In the genomic region with DNA sequence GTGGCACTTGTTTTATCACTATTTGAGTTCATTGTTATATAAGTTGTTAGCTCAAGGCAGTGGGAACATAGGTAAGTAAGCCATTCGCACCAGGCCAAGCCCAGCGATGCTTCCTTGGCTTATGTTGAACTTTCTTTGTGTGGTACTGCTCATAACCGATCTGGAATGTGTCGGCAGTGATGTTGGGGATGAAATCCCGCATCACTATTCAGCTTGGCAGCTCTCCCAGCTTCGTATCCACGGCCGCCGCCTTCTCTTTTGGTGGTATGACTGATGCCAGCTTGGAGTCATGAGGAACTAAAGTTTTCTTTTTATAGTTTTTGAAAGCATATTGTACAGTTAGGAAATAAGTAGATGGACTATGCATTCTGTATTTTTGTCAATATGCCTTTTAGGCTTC, we compare ENCODE assay signal across 24 mouse cellular contexts. TPM values are rescaled to one million over a fixed set of nuclear protein-coding genes. Genes with fewer than 3 reads are reported as not detected.
DNase-seq lines count a peak whose midpoint lies in the region; ATAC-seq and TF ChIP-seq lines count a peak whose summit lies in the region.
"Had no signal": no experiment of that assay in that cellular context is flagged by ENCODE, and none has a peak within 500 bp of the region (broad histone marks: within the 10 kb centered on the region; RNA-seq: fewer than 3 reads in every experiment).

No protein-coding gene starts in this region.

- no peaks in the 10 kb centered on the region for H3K27me3 ChIP-seq in midbrain, embryonic 15.5 days (replicated peaks)
- H3K27me3 ChIP-seq in kidney, embryonic 16.5 days (ENCODE audit: insufficient read depth, low read length): no peaks in the 10 kb centered on the region
- H3K27me3 ChIP-seq: limb, embryonic 15.5 days had no signal

- DNase-seq in left cerebral cortex, adult 2 months (ENCODE audit: extremely low spot score in 1 of 2, low spot score in 2 of 2): peak; percentile 26 to 37
- DNase-seq in left cerebral cortex, adult 11 months (ENCODE audit: low spot score): no peak
- peak; percentile 25 to 65 for DNase-seq in frontal cortex, postnatal 36 days (ENCODE audit: low spot score in 2 of 2)
- peak; percentile 51 for DNase-seq in right cerebral cortex, adult 18-20 months
- DNase-seq in spleen, adult 12 weeks (ENCODE audit: low spot score): no peak
- DNase-seq in urinary bladder, adult 18-20 months (ENCODE audit: low spot score in 2 of 2): no peak
- DNase-seq: cerebellum, postnatal 25 days; kidney, adult 18-20 months; kidney, postnatal 25 days; lung, postnatal 10 days; thymus, adult 18-20 months had no signal

- intact Hi-C loops in left cerebral cortex, adult 2 months (cut with DNase I): no loop called here

- no peak overlapping the region for H3K4me3 ChIP-seq in left cerebral cortex, adult 2 months
- H3K4me3 ChIP-seq in midbrain, embryonic 15.5 days: no peak overlapping the region
- H3K4me3 ChIP-seq in kidney, embryonic 16.5 days (ENCODE audit: low read length): no peak overlapping the region
- H3K4me3 ChIP-seq: limb, embryonic 15.5 days; megakaryocyte, embryonic 14.5 days had no signal

- H3K4me2 ChIP-seq in midbrain, embryonic 15.5 days: no peak overlapping the region
- H3K4me2 ChIP-seq in kidney, embryonic 16.5 days (replicated peaks; ENCODE audit: low read depth, low read length): no peak overlapping the region
- H3K4me2 ChIP-seq: heart, embryonic 11.5 days; limb, embryonic 15.5 days had no signal

- H3K4me1 ChIP-seq in midbrain, embryonic 15.5 days: no peaks in the 10 kb centered on the region
- no peaks in the 10 kb centered on the region for H3K4me1 ChIP-seq in kidney, embryonic 16.5 days (ENCODE audit: insufficient read depth, low read length)
- H3K4me1 ChIP-seq: limb, embryonic 15.5 days; megakaryocyte, embryonic 14.5 days had no signal

- no peak overlapping the region for H3K27ac ChIP-seq in left cerebral cortex, adult 2 months
- no peak overlapping the region for H3K27ac ChIP-seq in midbrain, embryonic 15.5 days
- H3K27ac ChIP-seq in kidney, embryonic 16.5 days (ENCODE audit: low read length): no peak overlapping the region
- H3K27ac ChIP-seq: limb, embryonic 15.5 days had no signal

- ATAC-seq in midbrain, embryonic 15.5 days (replicated peaks): no peak
- no peak for ATAC-seq in kidney, embryonic 16.5 days (ENCODE audit: low FRiP score, low TSS enrichment)
- ATAC-seq: hindbrain, embryonic 16.5 days had no signal

- H3K9ac ChIP-seq in midbrain, embryonic 15.5 days: no peak overlapping the region
- no peak overlapping the region for H3K9ac ChIP-seq in kidney, embryonic 16.5 days (replicated peaks; ENCODE audit: low read length)
- H3K9ac ChIP-seq: limb, embryonic 15.5 days had no signal

- 74% methylated on average over 9 of the region's 9 CpGs for WGBS in midbrain, embryonic 15.5 days
- WGBS in kidney, embryonic 16.5 days: 90% methylated on average over 9 of the region's 9 CpGs

- TF ChIP-seq CTCF in left cerebral cortex, adult 2 months (IDR thresholded peaks at IDR 0.05): no peak

- H3K9me3 ChIP-seq in midbrain, embryonic 15.5 days: no peaks in the 10 kb centered on the region
- H3K9me3 ChIP-seq in kidney, embryonic 16.5 days (ENCODE audit: low read length): no peaks in the 10 kb centered on the region
- H3K9me3 ChIP-seq: limb, embryonic 15.5 days; megakaryocyte, embryonic 14.5 days had no signal

- no peaks in the 10 kb centered on the region for H3K36me3 ChIP-seq in midbrain, embryonic 15.5 days (replicated peaks)
- no peaks in the 10 kb centered on the region for H3K36me3 ChIP-seq in kidney, embryonic 16.5 days (ENCODE audit: insufficient read depth, low read length)
- H3K36me3 ChIP-seq: limb, embryonic 15.5 days had no signal

RNA-seq across cellular contexts. Expression of a gene that starts 13.8 kb away (rescaled TPM):
- total RNA-seq in left cerebral cortex, adult 2 months (2021): 10 to 100 TPM in 1 of 2 experiments, 1 to 10 TPM in 1; 8.8 to 10.6 TPM
- 8.5 and 9.4 TPM in 2 replicates for polyA plus RNA-seq in midbrain, embryonic 15.5 days (2015; fragmentation: Nextera tagmentation; extraction: Ambion mirVana)
- 11.0 and 12.8 TPM in 2 replicates for polyA plus RNA-seq in kidney, embryonic 16.5 days (2015; fragmentation: Nextera tagmentation; extraction: Ambion mirVana)

RNA-seq across cellular contexts. Expression of a gene that starts 25.1 kb away (rescaled TPM):
- total RNA-seq in left cerebral cortex, adult 2 months (2021): 10 to 100 TPM; 26.5 to 34.7 TPM
- 14.3 and 15.2 TPM in 2 replicates for polyA plus RNA-seq in midbrain, embryonic 15.5 days (2015; fragmentation: Nextera tagmentation; extraction: Ambion mirVana)
- polyA plus RNA-seq in kidney, embryonic 16.5 days (2015; fragmentation: Nextera tagmentation; extraction: Ambion mirVana): 11.3 and 12.9 TPM in 2 replicates

RNA-seq across cellular contexts. Expression of a gene that starts 58.7 kb away (rescaled TPM):
- not detected for total RNA-seq in left cerebral cortex, adult 2 months (2021)
- not detected in 2 replicates for polyA plus RNA-seq in midbrain, embryonic 15.5 days (2015; fragmentation: Nextera tagmentation; extraction: Ambion mirVana)
- not detected in 2 replicates for polyA plus RNA-seq in kidney, embryonic 16.5 days (2015; fragmentation: Nextera tagmentation; extraction: Ambion mirVana)
- total RNA-seq: adrenal gland, postnatal 4 days; heart, postnatal 25 days; layer of hippocampus, postnatal 36 days; midbrain, postnatal 0 days had no signal
- polyA plus RNA-seq: gonadal fat pad, adult 2 months; heart, embryonic 11.5 days; hindbrain, embryonic 16.5 days; limb, embryonic 15.5 days; liver, embryonic 16.5 days; midbrain, postnatal 0 days; neural tube, embryonic 11.5 days had no signal

Comparison
In these comparisons a context has a peak if more than half of its experiments do, and no peak if none do; other contexts are left out.
1. DNase-seq: peak in left cerebral cortex, adult 2 months (2 of 2), frontal cortex, postnatal 36 days (2 of 2) and right cerebral cortex, adult 18-20 months (single experiment); none in left cerebral cortex, adult 11 months (single experiment), spleen, adult 12 weeks (single experiment) and urinary bladder, adult 18-20 months (0 of 2).